Mouse (Mus musculus): Measurements from ENCODE around the gene Taar3. TPM values are rescaled to one million over a fixed set of nuclear protein-coding genes. Genes with fewer than 3 reads are reported as not detected.

Taar3 gene
- polyA plus RNA-seq, 1 experiment from 2014 or later: not detected

Other genes starting within 250 kb of the Taar3 start
- 177 and 204 TPM in 2 replicates for gene Rps12, start 162.3 kb upstream of the Taar3 start, polyA plus RNA-seq (2015; fragmentation: Nextera tagmentation; extraction: Ambion mirVana)
- 19.2 and 26.8 TPM in 2 replicates for gene Slc18b1, start 152.6 kb upstream of the Taar3 start, polyA plus RNA-seq (2015; fragmentation: Nextera tagmentation; extraction: Ambion mirVana)
- gene Vnn3, start 98.1 kb upstream of the Taar3 start, polyA plus RNA-seq (2015; fragmentation: Nextera tagmentation; extraction: Ambion mirVana): 0.12 and 0.14 TPM in 2 replicates
- gene Vnn1, start 54.9 kb upstream of the Taar3 start, polyA plus RNA-seq (2015; fragmentation: Nextera tagmentation; extraction: Ambion mirVana): 0.43 and 0.56 TPM in 2 replicates
- not detected in 2 replicates for gene Taar1, start 29.2 kb upstream of the Taar3 start, polyA plus RNA-seq (2015; fragmentation: Nextera tagmentation; extraction: Ambion mirVana)
- gene Taar2, start 11.0 kb upstream of the Taar3 start, polyA plus RNA-seq (2015; fragmentation: Nextera tagmentation; extraction: Ambion mirVana): 0.50 and 0.75 TPM in 2 replicates
- not detected in 2 replicates for gene Taar4, start 10.9 kb downstream of the Taar3 start, polyA plus RNA-seq (2015; fragmentation: Nextera tagmentation; extraction: Ambion mirVana)
- not detected in 2 replicates for gene Taar5, start 21.1 kb downstream of the Taar3 start, polyA plus RNA-seq (2015; fragmentation: Nextera tagmentation; extraction: Ambion mirVana)
- gene Taar6, start 36.1 kb downstream of the Taar3 start, polyA plus RNA-seq (2015; fragmentation: Nextera tagmentation; extraction: Ambion mirVana): not detected in 2 replicates
- not detected in 2 replicates for gene Taar7a, start 43.9 kb downstream of the Taar3 start, polyA plus RNA-seq (2015; fragmentation: Nextera tagmentation; extraction: Ambion mirVana)
- gene Taar7b, start 50.4 kb downstream of the Taar3 start, polyA plus RNA-seq (2015; fragmentation: Nextera tagmentation; extraction: Ambion mirVana): 0.15 TPM in 1 of 2 replicates, not detected in the other
- 0.27 and 0.37 TPM in 2 replicates for gene Taar7d, start 77.7 kb downstream of the Taar3 start, polyA plus RNA-seq (2015; fragmentation: Nextera tagmentation; extraction: Ambion mirVana)
- not detected in 2 replicates for gene Taar7e, start 88.1 kb downstream of the Taar3 start, polyA plus RNA-seq (2015; fragmentation: Nextera tagmentation; extraction: Ambion mirVana)
- not detected in 2 replicates for gene Taar7f, start 100.0 kb downstream of the Taar3 start, polyA plus RNA-seq (2015; fragmentation: Nextera tagmentation; extraction: Ambion mirVana)
- not detected in 2 replicates for gene Taar8a, start 126.9 kb downstream of the Taar3 start, polyA plus RNA-seq (2015; fragmentation: Nextera tagmentation; extraction: Ambion mirVana)
- not detected in 2 replicates for gene Taar8b, start 142.7 kb downstream of the Taar3 start, polyA plus RNA-seq (2015; fragmentation: Nextera tagmentation; extraction: Ambion mirVana)
- not detected in 2 replicates for gene Taar8c, start 152.4 kb downstream of the Taar3 start, polyA plus RNA-seq (2015; fragmentation: Nextera tagmentation; extraction: Ambion mirVana)
- not detected in 2 replicates for gene Taar9, start 160.0 kb downstream of the Taar3 start, polyA plus RNA-seq (2015; fragmentation: Nextera tagmentation; extraction: Ambion mirVana)
- 70.1 and 73.2 TPM in 2 replicates for gene Stx7, start 199.7 kb downstream of the Taar3 start, polyA plus RNA-seq (2015; fragmentation: Nextera tagmentation; extraction: Ambion mirVana)